Mouse (Mus musculus): ENCODE results near the gene Tubgcp4.

Tubgcp4 gene

GRCm38 (mm10) chr2:121204276-121204675 is 33.8 kb downstream of the Tubgcp4 start:
- DNase-seq: no peak

GRCm38 (mm10) chr2:121206541-121206940 is 36.1 kb downstream of the Tubgcp4 start:
- no peak for DNase-seq

- DNase-seq: peak; percentile 56
These were observed 44.0 kb downstream of the Tubgcp4 start for GRCm38 (mm10) chr2:121214491-121214890.

GRCm38 (mm10) chr2:121219177-121219576 is 48.7 kb downstream of the Tubgcp4 start:
- DNase-seq: no peak

- no peak for DNase-seq
These were observed 49.5 kb downstream of the Tubgcp4 start for GRCm38 (mm10) chr2:121219994-121220393.

- no peak for DNase-seq
These were observed 52.6 kb downstream of the Tubgcp4 start for GRCm38 (mm10) chr2:121223010-121223409.

GRCm38 (mm10) chr2:121228135-121228534 is 57.7 kb downstream of the Tubgcp4 start:
- DNase-seq: no peak

- DNase-seq: no peak
These were observed 65.1 kb downstream of the Tubgcp4 start for GRCm38 (mm10) chr2:121235460-121236072.

GRCm38 (mm10) chr2:121239426-121239825 is 69.0 kb downstream of the Tubgcp4 start:
- no peak for DNase-seq

GRCm38 (mm10) chr2:121244099-121244498 is 73.6 kb downstream of the Tubgcp4 start:
- no peak for DNase-seq

All from kidney, adult 9 months (tissue).